Mouse (Mus musculus) kidney, postnatal 25 days (tissue): ENCODE data around the gene Majin.
A peak's percentile ranks its signal among the peaks of the same experiment; 100 is the strongest.

Source experiments
- DNase-seq, 2 experiments: peaks; one replicate each; pipeline ENCODE4 v3.0.0; 2021; ENCODE audit warnings: mixed read lengths in 2 of 2

The Majin gene

DNA sequence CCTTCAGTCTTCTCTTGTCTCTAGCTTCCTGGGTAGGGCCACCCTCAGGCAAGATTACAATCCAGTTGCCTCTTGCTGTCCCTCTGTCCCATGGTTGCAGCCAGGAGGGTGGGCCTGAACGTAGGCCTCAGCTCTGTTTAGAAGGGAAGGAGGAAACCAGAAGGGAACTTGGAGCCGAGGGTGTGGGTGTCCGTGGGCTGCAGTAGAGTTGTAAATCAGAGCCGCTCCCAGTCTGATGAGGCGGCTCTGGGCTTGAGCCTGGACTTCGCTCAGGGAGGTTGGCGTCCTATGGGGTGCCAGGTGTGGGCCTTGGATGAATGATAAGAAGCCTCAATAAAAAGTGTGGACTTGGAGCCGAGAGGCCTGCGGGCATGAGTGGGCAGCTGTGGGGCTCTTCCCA is 80.0 kb downstream of the Majin start:
- peak; percentile 49 to 77 for DNase-seq

DNA sequence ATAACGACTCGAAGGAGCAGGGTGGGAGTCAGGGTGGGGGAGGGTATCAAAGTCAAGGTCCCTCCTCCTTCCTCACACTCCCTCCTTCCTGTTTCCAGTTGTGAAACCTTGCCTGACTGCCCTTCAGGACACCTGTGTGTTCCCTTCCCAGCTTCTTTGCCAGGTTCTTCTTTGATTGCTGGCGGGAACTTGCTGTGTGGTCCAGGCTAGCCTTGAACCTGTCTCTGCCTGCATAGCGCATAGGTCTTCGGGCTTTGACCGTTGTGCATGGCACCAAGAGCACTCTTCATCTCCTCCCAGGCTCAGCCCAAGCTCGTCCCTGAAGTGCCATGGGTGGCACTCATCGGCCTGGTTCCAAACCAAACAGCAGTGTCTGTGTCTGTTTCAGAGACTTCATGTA is 80.8 kb downstream of the Majin start:
- no peak for DNase-seq

- no peak for DNase-seq
Measured at GRCm38 (mm10) chr19:6265727-6266182, 81.6 kb downstream of the Majin start.

GRCm38 (mm10) chr19:6267306-6268169 is 83.3 kb downstream of the Majin start:
- DNase-seq = peak; percentile 59 to 65

DNA sequence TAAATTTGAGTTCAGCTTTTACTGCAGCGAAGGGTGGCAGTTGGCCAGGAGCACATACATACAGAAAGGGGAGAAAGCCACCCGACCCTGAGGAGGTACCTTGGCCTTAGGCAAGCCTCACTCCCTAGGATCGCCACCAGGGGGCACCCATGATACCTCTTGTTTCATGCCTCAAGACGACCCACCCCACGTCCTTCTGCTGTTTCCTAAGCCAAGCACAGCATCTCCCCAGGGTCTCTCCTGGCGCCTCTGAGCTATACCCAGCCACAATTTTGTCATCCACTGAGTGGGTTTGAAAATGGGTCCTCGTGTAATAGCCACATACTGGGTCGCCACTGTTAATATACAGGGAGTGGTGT is 84.0 kb downstream of the Majin start:
- peak; percentile 90 to 92 for DNase-seq

DNA sequence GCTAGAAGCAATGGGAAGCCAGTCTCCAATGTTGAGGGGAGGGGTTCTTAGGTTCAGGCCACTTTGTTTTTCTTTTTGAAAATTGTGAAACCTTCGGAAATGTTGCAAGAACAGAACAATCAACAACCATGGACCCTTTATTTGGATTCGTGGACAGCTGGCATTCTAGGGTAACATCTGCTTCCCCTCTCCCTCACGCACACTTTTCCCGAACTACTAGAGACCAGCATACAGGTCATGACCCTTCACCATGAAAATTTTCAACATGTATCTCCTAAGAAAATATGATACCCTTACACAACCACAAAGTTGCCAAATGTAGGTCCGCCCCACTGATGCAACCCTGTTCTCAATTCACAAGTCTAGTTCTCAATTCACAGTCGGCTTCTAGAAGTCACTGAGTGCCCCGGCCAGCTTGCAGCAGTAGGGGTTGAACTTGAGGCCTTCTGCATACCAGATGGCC is 84.5 kb downstream of the Majin start:
- no peak for DNase-seq

DNA sequence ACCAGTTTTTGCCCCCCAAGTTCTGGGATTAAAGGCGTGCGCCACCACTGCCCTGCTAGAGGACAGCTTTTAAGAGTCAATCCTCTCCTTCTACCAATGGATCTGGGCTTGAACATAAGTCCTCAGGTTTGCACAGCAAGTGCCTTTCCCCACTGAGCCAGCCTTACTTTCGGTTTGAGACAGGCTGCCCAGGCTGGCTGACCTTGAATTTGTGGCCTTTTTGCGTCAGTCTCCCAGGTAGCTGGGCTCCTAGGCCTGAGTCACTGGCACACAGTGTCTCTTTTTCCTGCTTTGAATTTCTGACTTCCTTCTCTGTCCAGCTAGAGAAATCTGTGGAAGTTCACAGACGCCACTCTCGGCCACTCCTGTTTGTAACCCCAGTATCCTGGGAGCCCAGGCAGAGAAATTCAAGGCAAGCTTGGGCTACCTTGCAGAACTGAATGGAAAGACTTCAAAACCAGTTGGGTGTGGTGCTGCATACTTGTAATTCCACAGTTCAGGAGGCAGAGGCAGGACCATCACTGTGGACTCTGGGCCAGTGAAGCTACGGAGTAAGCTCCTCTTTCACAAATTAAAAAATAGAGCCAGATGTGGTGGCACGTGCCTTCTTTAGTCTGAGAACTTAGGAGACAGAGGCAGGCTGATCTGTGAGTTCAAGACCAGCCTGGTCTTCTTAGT is 85.7 kb downstream of the Majin start:
- DNase-seq = no peak

- DNase-seq = no peak
Measured at GRCm38 (mm10) chr19:6270661-6271060, 86.5 kb downstream of the Majin start.

GRCm38 (mm10) chr19:6271206-6271605 is 87.0 kb downstream of the Majin start:
- DNase-seq = peak; percentile 61 to 80

GRCm38 (mm10) chr19:6272053-6272452 is 87.9 kb downstream of the Majin start:
- DNase-seq = peak; percentile 66 to 92

DNA sequence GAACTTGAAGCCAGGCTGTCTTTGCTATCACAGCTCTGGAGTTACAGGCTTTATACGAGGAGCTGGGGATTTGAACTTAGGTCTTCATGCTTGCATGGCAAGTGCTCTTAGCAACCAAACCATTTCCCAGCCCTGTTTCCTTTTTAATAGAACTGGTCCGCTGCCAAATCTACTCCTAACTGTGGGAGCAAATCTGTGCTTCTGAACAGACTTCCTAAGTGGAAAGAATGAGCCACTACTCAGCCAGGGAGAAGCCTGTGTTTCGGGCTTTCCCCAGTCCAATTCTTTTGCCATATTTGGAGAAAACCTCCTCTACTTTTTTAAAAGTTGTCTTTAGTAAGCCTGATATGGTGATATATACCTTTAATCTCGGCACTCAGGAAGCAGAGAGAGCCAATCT is 88.5 kb downstream of the Majin start:
- no peak for DNase-seq

DNA sequence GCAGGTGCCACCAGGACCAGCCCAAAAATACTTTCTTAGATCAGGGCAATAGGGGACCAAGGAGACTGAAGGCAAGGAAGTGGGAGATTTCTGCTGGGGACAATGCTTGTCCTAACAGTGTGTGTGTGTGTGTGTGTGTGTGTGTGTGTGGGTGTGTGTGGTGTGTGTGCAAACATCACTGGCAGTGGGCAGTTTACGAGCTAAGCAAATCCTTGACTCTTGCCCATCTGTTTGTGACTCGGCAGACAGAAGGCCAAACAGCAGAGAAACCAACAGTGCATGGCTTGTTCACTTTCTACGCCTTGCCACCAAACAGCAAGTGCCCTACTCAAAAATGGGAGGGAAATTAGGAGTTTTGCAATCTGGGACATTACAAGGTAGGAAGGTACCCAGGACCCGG is 89.4 kb downstream of the Majin start:
- no peak for DNase-seq
